Mouse (Mus musculus): Measurements from ENCODE around the gene Pex6. TPM values are rescaled to one million over a fixed set of nuclear protein-coding genes. Genes with fewer than 3 reads are reported as not detected.

Gene Pex6
- polyA plus RNA-seq (2014; fragmentation: Illumina TruSeq; extraction: RNeasy Lipid Tissue Mini Kit (QIAGEN cat#74804); ENCODE audit: low read depth, low replicate concordance), result 0.90 TPM

GRCm38 (mm10) chr17:46710959-46711597 is at the start of gene Pex6:
Gene Pex6 (plus strand): TSS chr17:46711463.

GRCm38 (mm10) chr17:46673850-46674529 is 37.3 kb upstream of the Pex6 start, which contains the start of gene Rrp36:
Gene Rrp36 (minus strand): TSS chr17:46674352.

DNA sequence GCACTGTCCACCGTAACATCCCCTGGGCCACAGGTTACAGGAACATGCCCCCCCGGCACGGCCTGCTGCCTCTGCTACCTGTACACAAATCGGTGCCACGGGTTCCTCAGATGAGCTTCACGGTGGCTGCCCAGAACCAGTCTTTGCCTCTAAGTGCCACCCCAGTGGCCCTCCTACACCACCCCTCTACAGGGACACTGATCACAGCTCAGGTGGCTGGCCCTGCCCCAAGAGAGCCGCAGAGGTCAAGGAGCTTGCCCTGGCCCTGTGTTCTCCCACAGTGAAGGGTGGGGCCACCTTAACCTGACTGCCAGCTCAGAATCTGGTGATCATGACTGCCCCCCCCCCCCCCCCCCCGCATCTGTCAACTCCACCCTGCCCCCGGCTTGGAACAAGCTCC is 32.8 kb upstream of the Pex6 start, which contains the start of gene Mea1:
TSS of gene Mea1 (plus strand) at position 378 of the 400 bp plus-strand sequence.

DNA sequence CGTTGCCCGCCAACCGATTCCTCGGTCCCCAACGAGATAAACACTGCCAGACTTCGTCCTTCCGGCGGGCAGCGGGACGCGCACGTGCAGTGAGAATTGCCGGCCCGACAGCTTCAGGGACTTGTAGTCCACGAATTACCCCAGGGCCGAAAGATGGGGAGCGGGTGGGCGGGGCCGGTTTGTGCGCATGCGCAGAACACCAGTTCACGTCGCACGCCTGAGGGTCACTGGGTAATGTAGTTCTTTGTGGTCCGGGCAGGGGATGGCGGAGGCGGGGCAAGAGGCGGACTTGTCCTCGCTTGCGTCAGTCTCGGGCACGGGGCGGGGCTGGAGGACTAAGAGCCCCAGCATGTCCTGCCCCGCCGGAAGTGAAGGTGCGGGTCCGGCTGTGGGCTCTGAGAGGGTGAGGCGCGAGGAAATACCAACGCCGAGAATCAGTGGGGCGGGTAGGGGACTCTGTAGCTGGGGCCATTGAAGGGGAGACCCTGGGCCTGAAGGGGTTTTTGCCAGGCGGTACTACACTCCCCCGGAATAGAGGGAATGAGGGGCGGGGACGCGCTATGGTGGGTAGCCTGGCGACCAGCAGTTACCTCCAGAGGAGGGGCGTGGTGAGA is 30.4 kb upstream of the Pex6 start, which contains the start of gene Klhdc3:
TSS of gene Klhdc3 (minus strand) at position 155 of the 614 bp plus-strand sequence.

DNA sequence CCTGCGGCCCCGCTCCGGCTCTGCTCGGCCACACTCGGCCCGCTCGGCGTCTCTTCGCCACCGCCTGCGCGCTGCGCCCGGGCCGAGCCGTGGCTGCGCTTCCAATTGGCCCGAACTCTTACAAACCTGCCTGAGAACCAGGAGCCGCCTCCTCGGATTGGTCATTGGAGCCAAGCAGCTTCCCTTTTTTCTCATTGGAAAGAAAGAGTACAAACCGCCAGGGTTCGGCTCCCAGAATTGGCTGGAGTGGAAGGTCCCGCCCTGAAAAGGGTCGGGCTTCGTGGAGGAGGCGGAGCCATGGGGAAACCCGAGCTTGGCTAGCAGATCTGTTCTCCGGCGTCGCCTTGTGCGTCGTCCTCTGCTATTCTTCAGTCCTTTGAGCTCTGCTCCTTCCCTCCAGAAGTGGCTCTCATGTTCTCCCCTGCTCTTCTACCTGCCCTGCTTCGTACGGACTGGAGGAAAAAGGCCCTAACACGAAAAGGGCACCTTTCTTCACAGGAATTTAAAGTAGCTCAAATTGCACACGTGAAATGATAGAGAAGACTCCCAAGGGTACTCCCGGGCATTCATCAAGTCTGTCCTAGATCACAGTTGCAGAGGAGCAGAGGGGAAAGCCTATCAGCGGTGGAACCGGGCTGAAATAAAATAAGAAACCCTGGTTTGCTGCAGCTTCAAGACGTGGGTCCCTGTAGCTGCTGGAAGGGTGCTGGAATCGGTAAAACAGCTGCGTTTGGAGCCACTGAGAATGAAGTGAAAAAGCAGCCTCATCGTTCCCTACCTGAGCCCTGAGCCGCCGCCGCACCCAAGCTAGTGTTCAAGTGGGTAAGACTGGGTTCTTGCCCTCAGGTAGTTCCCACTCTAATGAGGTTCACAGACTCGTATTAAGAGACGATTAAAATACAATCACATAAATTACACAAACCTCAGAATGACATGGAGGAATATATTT is 6.1 kb upstream of the Pex6 start, which contains the start of gene Ppp2r5d:
TSS of gene Ppp2r5d (minus strand) at position 225 of the 949 bp plus-strand sequence.

DNA sequence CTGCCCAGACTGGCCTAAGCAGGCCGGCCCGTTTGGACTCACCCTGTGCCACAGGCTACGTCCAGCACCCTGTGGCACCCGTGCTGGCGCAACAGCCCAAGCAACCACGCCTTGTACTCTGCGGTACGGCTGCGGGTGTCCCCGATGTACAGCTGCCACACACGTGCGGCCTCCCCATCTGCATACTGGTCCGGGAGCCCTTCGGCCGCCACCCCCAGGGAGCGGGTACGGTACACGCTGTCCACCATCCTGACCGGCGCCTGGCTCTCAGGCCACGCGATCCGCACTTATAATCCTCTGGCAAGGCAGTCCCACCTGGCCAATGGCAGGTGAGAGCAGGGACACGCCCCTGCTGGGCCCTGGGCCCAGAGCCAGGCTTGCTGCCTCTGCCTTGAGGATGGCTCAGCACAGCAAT is 17.6 kb downstream of the Pex6 start, which contains the start of gene Gnmt:
TSS of gene Gnmt (minus strand) at position 265 of the 415 bp plus-strand sequence.

DNA sequence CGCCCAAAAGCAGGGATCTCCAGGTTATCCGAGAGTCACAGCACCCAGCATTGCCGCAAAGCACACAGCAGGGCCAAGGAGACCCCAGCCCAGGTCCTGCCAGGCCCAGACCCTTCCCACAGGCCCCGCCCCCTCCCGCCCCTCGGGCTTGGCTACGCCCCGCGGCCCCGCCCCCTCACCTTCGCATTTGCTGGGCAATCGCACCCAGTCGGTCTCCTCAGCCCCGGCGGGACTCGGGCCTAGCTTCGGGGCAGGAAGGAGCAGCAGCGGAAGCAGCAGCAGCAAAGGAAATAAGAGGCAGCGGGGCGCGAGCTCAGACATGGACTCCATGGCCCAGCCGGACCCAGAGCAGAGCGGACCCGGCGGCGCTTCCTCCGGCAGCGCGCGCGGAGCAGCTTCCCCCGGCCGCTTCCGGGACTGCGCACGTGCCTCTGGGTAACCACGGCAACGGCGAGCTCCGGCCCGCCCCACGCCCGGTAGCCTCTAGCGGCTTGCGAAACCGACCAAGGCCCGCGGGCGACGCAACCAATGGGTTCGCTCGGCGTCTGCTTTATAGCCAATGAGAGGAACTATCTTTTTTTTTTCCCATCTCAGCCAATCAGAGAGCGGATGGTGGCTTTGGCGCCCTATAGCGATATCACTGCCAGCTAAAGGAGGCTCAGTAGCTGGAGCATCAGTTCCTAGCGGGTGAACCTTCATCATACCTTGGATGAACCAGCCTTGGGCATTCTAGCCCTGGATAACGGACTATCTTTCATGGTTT is 40.7 kb downstream of the Pex6 start, which contains the start of gene Cnpy3:
TSS of gene Cnpy3 (minus strand) at position 421 of the 763 bp plus-strand sequence.

DNA sequence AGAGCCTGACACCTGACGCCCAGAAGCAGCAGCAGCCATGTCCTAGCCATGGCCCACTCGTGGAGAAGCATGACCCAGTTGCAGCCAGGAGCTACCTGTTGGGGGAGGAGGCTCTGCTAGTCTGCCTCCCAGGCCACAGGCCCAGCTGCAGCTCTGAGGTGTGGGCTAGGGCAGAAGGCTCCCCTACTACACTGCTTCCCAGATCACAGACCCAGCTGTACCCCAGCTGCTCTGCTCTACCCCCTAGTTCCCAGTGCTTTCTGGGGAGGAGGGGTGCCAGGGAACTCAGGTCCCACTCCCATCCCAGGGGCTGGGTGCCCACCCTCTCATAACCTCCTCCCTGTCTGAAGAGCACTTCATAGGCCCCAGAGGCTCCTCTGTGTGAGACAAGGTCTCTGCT is 52.3 kb downstream of the Pex6 start, which contains the start of gene Ptcra:
TSS of gene Ptcra (minus strand) at position 169 of the 400 bp plus-strand sequence.

GRCm38 (mm10) chr17:46772404-46773277 is 61.4 kb downstream of the Pex6 start, which contains the start of gene 2310039H08Rik:
Gene 2310039H08Rik (plus strand): TSS chr17:46772635.

Other genes with a start within 250 kb of the Pex6 start
- 0.05 TPM for gene Ttbk1, start 223.8 kb upstream of the Pex6 start, polyA plus RNA-seq (2014; fragmentation: Illumina TruSeq; extraction: RNeasy Lipid Tissue Mini Kit (QIAGEN cat#74804); ENCODE audit: low read depth, low replicate concordance)
- 3.6 TPM for gene Dnph1, start 214.8 kb upstream of the Pex6 start, polyA plus RNA-seq (2014; fragmentation: Illumina TruSeq; extraction: RNeasy Lipid Tissue Mini Kit (QIAGEN cat#74804); ENCODE audit: low read depth, low replicate concordance)
- 0.87 TPM for gene Cul9, start 165.1 kb upstream of the Pex6 start, polyA plus RNA-seq (2014; fragmentation: Illumina TruSeq; extraction: RNeasy Lipid Tissue Mini Kit (QIAGEN cat#74804); ENCODE audit: low read depth, low replicate concordance)
- 0.29 TPM for gene Srf, start 155.3 kb upstream of the Pex6 start, polyA plus RNA-seq (2014; fragmentation: Illumina TruSeq; extraction: RNeasy Lipid Tissue Mini Kit (QIAGEN cat#74804); ENCODE audit: low read depth, low replicate concordance)
- gene Ptk7, start 82.0 kb upstream of the Pex6 start, polyA plus RNA-seq (2014; fragmentation: Illumina TruSeq; extraction: RNeasy Lipid Tissue Mini Kit (QIAGEN cat#74804); ENCODE audit: low read depth, low replicate concordance), result not detected
- 1.0 TPM for gene Klc4, start 65.4 kb upstream of the Pex6 start, polyA plus RNA-seq (2014; fragmentation: Illumina TruSeq; extraction: RNeasy Lipid Tissue Mini Kit (QIAGEN cat#74804); ENCODE audit: low read depth, low replicate concordance)
- gene Mrpl2, start 65.2 kb upstream of the Pex6 start, polyA plus RNA-seq (2014; fragmentation: Illumina TruSeq; extraction: RNeasy Lipid Tissue Mini Kit (QIAGEN cat#74804); ENCODE audit: low read depth, low replicate concordance), result 3.9 TPM
- gene Cul7, start 61.1 kb upstream of the Pex6 start, polyA plus RNA-seq (2014; fragmentation: Illumina TruSeq; extraction: RNeasy Lipid Tissue Mini Kit (QIAGEN cat#74804); ENCODE audit: low read depth, low replicate concordance), result 0.19 TPM
- gene Rrp36, start 37.1 kb upstream of the Pex6 start, polyA plus RNA-seq (2014; fragmentation: Illumina TruSeq; extraction: RNeasy Lipid Tissue Mini Kit (QIAGEN cat#74804); ENCODE audit: low read depth, low replicate concordance), result 3.1 TPM
- 11.7 TPM for gene Mea1, start 32.7 kb upstream of the Pex6 start, polyA plus RNA-seq (2014; fragmentation: Illumina TruSeq; extraction: RNeasy Lipid Tissue Mini Kit (QIAGEN cat#74804); ENCODE audit: low read depth, low replicate concordance)
- gene Klhdc3, start 30.5 kb upstream of the Pex6 start, polyA plus RNA-seq (2014; fragmentation: Illumina TruSeq; extraction: RNeasy Lipid Tissue Mini Kit (QIAGEN cat#74804); ENCODE audit: low read depth, low replicate concordance), result 6.7 TPM
- gene Ppp2r5d, start 6.4 kb upstream of the Pex6 start, polyA plus RNA-seq (2014; fragmentation: Illumina TruSeq; extraction: RNeasy Lipid Tissue Mini Kit (QIAGEN cat#74804); ENCODE audit: low read depth, low replicate concordance), result 6.5 TPM
- gene Gnmt, start 17.7 kb downstream of the Pex6 start, polyA plus RNA-seq (2014; fragmentation: Illumina TruSeq; extraction: RNeasy Lipid Tissue Mini Kit (QIAGEN cat#74804); ENCODE audit: low read depth, low replicate concordance), result 173 TPM
- 2.3 TPM for gene Cnpy3, start 40.8 kb downstream of the Pex6 start, polyA plus RNA-seq (2014; fragmentation: Illumina TruSeq; extraction: RNeasy Lipid Tissue Mini Kit (QIAGEN cat#74804); ENCODE audit: low read depth, low replicate concordance)
- not detected for gene Ptcra, start 52.2 kb downstream of the Pex6 start, polyA plus RNA-seq (2014; fragmentation: Illumina TruSeq; extraction: RNeasy Lipid Tissue Mini Kit (QIAGEN cat#74804); ENCODE audit: low read depth, low replicate concordance)
- gene 2310039H08Rik, start 61.2 kb downstream of the Pex6 start, polyA plus RNA-seq (2014; fragmentation: Illumina TruSeq; extraction: RNeasy Lipid Tissue Mini Kit (QIAGEN cat#74804); ENCODE audit: low read depth, low replicate concordance), result 19.9 TPM
- gene Rpl7l1, start 71.2 kb downstream of the Pex6 start, polyA plus RNA-seq (2014; fragmentation: Illumina TruSeq; extraction: RNeasy Lipid Tissue Mini Kit (QIAGEN cat#74804); ENCODE audit: low read depth, low replicate concordance), result 34.9 TPM
- gene Bicral, start 147.0 kb downstream of the Pex6 start, polyA plus RNA-seq (2014; fragmentation: Illumina TruSeq; extraction: RNeasy Lipid Tissue Mini Kit (QIAGEN cat#74804); ENCODE audit: low read depth, low replicate concordance), result 5.4 TPM
- gene Tbcc, start 179.2 kb downstream of the Pex6 start, polyA plus RNA-seq (2014; fragmentation: Illumina TruSeq; extraction: RNeasy Lipid Tissue Mini Kit (QIAGEN cat#74804); ENCODE audit: low read depth, low replicate concordance), result 2.1 TPM
- gene Prph2, start 199.0 kb downstream of the Pex6 start, polyA plus RNA-seq (2014; fragmentation: Illumina TruSeq; extraction: RNeasy Lipid Tissue Mini Kit (QIAGEN cat#74804); ENCODE audit: low read depth, low replicate concordance), result not detected

Measured in liver, adult 10 weeks (tissue).